1 mouse cellular context compared by ENCODE assay signal in the genomic region with DNA sequence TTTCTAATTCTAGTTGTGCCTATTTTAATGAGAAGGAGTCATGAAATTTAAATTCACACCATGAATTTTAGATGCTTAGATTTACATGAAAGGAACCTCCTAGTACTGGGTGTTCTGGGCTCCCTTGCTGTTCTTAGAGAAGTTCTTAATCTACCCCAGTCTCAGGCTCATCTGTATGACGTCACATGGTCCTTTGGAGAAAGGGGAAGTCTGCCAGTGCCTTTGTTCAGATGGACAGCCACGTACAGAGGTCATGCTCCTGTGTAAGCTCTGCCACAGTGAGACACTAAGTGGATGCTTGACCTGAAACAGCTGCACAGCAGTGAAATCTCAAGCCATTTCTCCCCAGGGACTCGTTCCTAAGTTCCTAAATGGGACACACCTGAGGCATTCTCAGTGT.
TF ChIP-seq lines count a peak whose summit lies in the region.

No protein-coding gene starts in this region.

TF ChIP-seq in CH12.LX, 34 proteins besides CTCF, POLR2A, EP300 and RAD21:
- TF ChIP-seq ZMIZ1 (IDR thresholded peaks at IDR 0.05; ENCODE audit: low read depth, low read length) (no peak), SMC3 (IDR thresholded peaks at IDR 0.05; ENCODE audit: low read depth, low read length) (no peak), MXI1 (IDR thresholded peaks at IDR 0.05; ENCODE audit: low read depth, low read length) (no peak), RCOR1 (conservative IDR thresholded peaks at IDR 0.05; ENCODE audit: low read depth, low read length) (no peak), E2F4 (IDR thresholded peaks at IDR 0.05; ENCODE audit: insufficient replicate concordance, low read depth, low read length) (no peak), ZC3H11A (IDR thresholded peaks at IDR 0.05; ENCODE audit: low read depth, low read length) (no peak), ELF1 (IDR thresholded peaks at IDR 0.05; ENCODE audit: low read depth, low read length) (0 out of 2 replicates have a peak, but pooled peaks have one; percentile 12), ETS1 (conservative IDR thresholded peaks at IDR 0.05; ENCODE audit: low read depth, low read length) (no peak), SIN3A (IDR thresholded peaks at IDR 0.05; ENCODE audit: low read length) (no peak)
TF ChIP-seq in CH12.LX: peak in this region for 1.
